Mouse (Mus musculus) liver, embryonic 13.5 days (tissue): ENCODE data around the gene Dok5. TPM values are rescaled to one million over a fixed set of nuclear protein-coding genes. Genes with fewer than 3 reads are reported as not detected.

Experiments used
- ATAC-seq: fragments of 200-750 bp; cut with Nextera tagmentation; 2 replicates; pipeline ENCODE4 v1.8.0; 2017; ENCODE audit warnings: low read depth, mild to moderate bottlenecking, moderate number of reproducible peaks, moderate library complexity
- DNase-seq: peaks from one replicate; pipeline ENCODE4 v3.0.0; 2022
- H3K27ac ChIP-seq: fragments of 300-500 bp; sonication (generic); 2 replicates; pipeline ENCODE4 v1.5.1; 2015; ENCODE audit warnings: moderate library complexity, mild to moderate bottlenecking, inconsistent platforms
- H3K27me3 ChIP-seq: fragments of 300-500 bp; sonication (generic); 2 replicates; pipeline ENCODE4 v1.6.1; 2015; ENCODE audit warnings: mild to moderate bottlenecking, inconsistent platforms
- H3K36me3 ChIP-seq: fragments of 300-500 bp; sonication (generic); 2 replicates; pipeline ENCODE4 v1.6.1; 2015; ENCODE audit warnings: mild to moderate bottlenecking, inconsistent platforms
- H3K4me1 ChIP-seq: fragments of 300-500 bp; sonication (generic); replicated peaks from 2 replicates; pipeline ENCODE4 v1.6.1; 2015; ENCODE audit warnings: inconsistent platforms
- H3K4me2 ChIP-seq: fragments of 300-500 bp; sonication (generic); 2 replicates; pipeline ENCODE4 v1.6.1; 2015; ENCODE audit warnings: inconsistent platforms, mild to moderate bottlenecking, moderate library complexity
- H3K4me3 ChIP-seq: fragments of 300-500 bp; sonication (generic); replicated peaks from 2 replicates; pipeline ENCODE4 v1.5.1; 2015; ENCODE audit warnings: mild to moderate bottlenecking, inconsistent platforms
- H3K9ac ChIP-seq: fragments of 300-500 bp; sonication (generic); 2 replicates; pipeline ENCODE4 v1.6.1; 2015; ENCODE audit warnings: mild to moderate bottlenecking, inconsistent platforms
- H3K9me3 ChIP-seq: fragments of 300-500 bp; sonication (generic); replicated peaks from 2 replicates; pipeline ENCODE4 v1.6.1; 2016; ENCODE audit warnings: inconsistent platforms
- WGBS: fragments of 180-500 bp; shearing (Covaris S2); methylation state at CpG from one replicate; pipeline ENCODE4 v1.1.7; 2015; ENCODE audit not compliant: insufficient replicate concordance; 5-methylcytosine and 5-hydroxymethylcytosine counted together
- polyA plus RNA-seq: library from polyadenylated mRNA; unstranded; fragments of >200 nt; fragmentation: Nextera tagmentation; extraction: Ambion mirVana; gene quantifications from 2 replicates; pipeline ENCODE4 v1.2.1, GENCODE M21; 2015

Dok5 gene
- polyA plus RNA-seq, 1 experiment from 2014 or later: 0.47 TPM

- H3K4me1 ChIP-seq: no peaks in the 10 kb centered on the region
- no peaks in the 10 kb centered on the region for H3K36me3 ChIP-seq
- H3K9me3 ChIP-seq: peaks cover 11% of the 10 kb centered on the region
- H3K9ac ChIP-seq: no peak overlapping the region
- no peak overlapping the region for H3K27ac ChIP-seq
- no peak overlapping the region for H3K4me3 ChIP-seq
- 54% methylated on average over 6 of the region's 6 CpGs for WGBS
- ATAC-seq (no peak), DNase-seq (no peak)
- no peaks in the 10 kb centered on the region for H3K27me3 ChIP-seq
- no peak overlapping the region for H3K4me2 ChIP-seq
Observed at GRCm38 (mm10) chr2:170802984-170803383, 71.4 kb downstream of the Dok5 start.

- Histone ChIP-seq H3K4me3 (no peak overlapping the region), H3K9me3 (0 out of 2 replicates have a peak, but pooled peaks cover 8% of the 10 kb centered on the region), H3K36me3 (no peaks in the 10 kb centered on the region), H3K9ac (no peak overlapping the region), H3K27me3 (no peaks in the 10 kb centered on the region), H3K4me2 (no peak overlapping the region), H3K4me1 (no peaks in the 10 kb centered on the region), H3K27ac (no peak overlapping the region)
- 63% methylated on average over 12 of the region's 12 CpGs for WGBS
- no peak for DNase-seq
- no peak for ATAC-seq
Observed at GRCm38 (mm10) chr2:170807555-170808258, 76.1 kb downstream of the Dok5 start.

DNA sequence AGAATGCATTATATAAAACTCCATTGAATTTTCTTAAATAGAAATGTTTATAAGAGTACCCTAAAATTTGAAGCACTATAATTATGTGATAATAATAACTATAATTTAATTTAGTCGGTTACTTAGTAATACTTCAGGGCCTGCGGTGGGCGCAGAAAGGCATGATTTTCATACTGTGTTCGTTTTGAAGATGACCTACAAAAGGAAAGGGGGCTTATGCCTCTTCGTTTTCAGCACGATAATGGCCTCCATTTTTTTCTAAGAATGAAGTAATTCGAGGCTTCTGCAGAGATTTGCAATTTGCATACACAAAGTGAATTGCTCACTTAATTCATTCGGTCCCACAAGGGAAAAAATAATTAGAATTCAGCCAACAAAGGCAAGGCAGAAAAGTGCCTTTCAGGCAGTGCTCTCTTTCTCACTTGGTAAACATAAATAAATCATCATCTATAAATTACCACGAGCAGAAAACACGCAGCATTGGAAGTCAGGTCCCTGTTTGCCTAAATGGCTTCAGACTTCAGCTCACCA is 76.7 kb downstream of the Dok5 start:
- WGBS: 55% methylated on average over 10 of the region's 10 CpGs
- DNase-seq (no peak), ATAC-seq (no peak)
- Histone ChIP-seq H3K4me1 (no peaks in the 10 kb centered on the region), H3K4me3 (no peak overlapping the region), H3K27me3 (no peaks in the 10 kb centered on the region), H3K27ac (no peak overlapping the region), H3K4me2 (no peak overlapping the region), H3K36me3 (no peaks in the 10 kb centered on the region), H3K9me3 (0 out of 2 replicates have a peak, but pooled peaks cover 9% of the 10 kb centered on the region), H3K9ac (no peak overlapping the region)

DNA sequence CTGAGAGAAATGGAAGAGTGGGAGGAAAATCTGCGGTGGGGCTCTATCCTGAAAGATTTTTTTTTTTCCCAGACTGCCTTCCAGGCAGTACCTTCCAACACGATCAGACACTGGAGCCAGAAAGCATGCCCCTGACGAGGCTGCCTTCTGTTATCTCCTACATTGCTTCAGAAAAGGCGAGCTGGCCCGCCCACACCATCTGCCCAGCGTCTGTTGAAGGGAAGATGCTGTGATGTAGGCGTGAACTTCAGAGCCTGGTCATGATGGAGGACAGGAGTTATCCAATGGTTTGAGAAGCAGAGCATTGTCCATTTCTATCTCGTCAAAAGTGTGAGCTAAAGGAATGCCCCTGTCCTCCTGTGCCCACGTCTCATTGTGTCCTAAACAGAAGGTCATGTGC is 79.7 kb downstream of the Dok5 start:
- no peaks in the 10 kb centered on the region for H3K36me3 ChIP-seq
- H3K27me3 ChIP-seq: no peaks in the 10 kb centered on the region
- no peak overlapping the region for H3K9ac ChIP-seq
- WGBS: 52% methylated on average over 9 of the region's 9 CpGs
- H3K9me3 ChIP-seq: 0 out of 2 replicates have a peak, but pooled peaks cover 9% of the 10 kb centered on the region
- H3K4me3 ChIP-seq: no peak overlapping the region
- no peak for DNase-seq
- H3K4me2 ChIP-seq: no peak overlapping the region
- H3K27ac ChIP-seq: no peak overlapping the region
- no peaks in the 10 kb centered on the region for H3K4me1 ChIP-seq
- no peak for ATAC-seq

DNA sequence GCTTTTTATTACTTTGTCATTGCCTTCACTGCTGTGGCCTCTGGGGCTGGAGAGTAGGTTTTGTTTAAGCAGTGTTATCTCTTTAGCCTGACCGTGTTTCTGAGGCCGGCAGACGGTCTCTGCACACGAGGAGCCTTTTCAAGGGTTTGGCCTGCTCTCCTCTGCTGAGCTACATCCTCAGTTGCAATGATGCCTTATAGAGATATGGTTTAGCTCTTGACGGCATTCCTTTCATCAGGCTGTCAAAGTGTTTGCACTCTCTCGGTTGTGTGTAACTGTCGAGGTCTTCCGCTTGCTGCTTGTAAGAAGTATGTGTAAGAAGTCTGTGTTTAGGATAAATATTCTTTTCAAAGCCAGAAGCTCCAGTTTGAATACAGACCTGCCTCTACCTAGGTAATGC is 84.7 kb downstream of the Dok5 start:
- Histone ChIP-seq H3K4me1 (no peaks in the 10 kb centered on the region), H3K4me3 (no peak overlapping the region), H3K36me3 (no peaks in the 10 kb centered on the region), H3K9ac (no peak overlapping the region), H3K9me3 (peaks cover 19% of the 10 kb centered on the region; the same call in 1 of the 2 replicates), H3K27ac (no peak overlapping the region), H3K4me2 (no peak overlapping the region), H3K27me3 (no peaks in the 10 kb centered on the region)
- ATAC-seq: no peak
- WGBS: 63% methylated on average over 8 of the region's 8 CpGs
- no peak for DNase-seq

DNA sequence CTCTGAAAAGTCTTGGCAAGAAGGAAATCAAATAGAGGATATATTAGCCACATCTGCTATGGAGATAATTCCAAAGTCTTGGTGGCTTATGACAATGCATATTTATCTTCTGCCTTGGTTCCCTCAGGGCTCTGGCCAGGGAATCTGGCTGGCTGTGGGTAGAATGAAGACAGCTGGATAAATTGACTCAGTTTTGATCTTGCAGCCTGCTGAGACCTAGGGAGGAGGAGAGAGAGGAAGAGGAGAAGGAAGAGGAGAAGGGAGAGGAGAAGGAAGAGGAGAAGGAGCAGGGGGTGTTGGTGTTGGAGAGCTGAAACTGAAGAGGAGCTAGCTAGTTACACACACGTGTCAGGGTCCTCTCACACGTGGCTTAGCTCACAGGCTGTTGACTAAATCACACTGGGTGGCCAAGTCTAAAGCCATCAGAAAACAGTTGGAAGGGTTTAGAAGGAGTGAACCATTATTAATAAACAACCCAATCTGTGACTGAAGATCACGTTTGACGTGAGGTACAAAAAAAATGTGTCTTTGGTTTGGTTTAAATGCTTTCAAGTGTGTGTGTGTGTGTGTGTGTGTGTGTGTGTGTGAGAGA is 85.6 kb downstream of the Dok5 start:
- no peaks in the 10 kb centered on the region for H3K4me1 ChIP-seq
- no peaks in the 10 kb centered on the region for H3K36me3 ChIP-seq
- H3K9ac ChIP-seq: no peak overlapping the region
- H3K4me3 ChIP-seq: no peak overlapping the region
- DNase-seq (no peak), ATAC-seq (no peak)
- H3K9me3 ChIP-seq: peaks cover 17% of the 10 kb centered on the region; the same call in 1 of the 2 replicates
- no peak overlapping the region for H3K4me2 ChIP-seq
- WGBS: 65% methylated on average over 4 of the region's 4 CpGs
- H3K27me3 ChIP-seq: no peaks in the 10 kb centered on the region
- H3K27ac ChIP-seq: no peak overlapping the region

- 47% methylated on average over 17 of the region's 17 CpGs for WGBS
- no peak for ATAC-seq
- Histone ChIP-seq H3K9ac (no peak overlapping the region), H3K27ac (no peak overlapping the region), H3K4me3 (no peak overlapping the region), H3K9me3 (0 out of 2 replicates have a peak, but pooled peaks cover 11% of the 10 kb centered on the region), H3K27me3 (no peaks in the 10 kb centered on the region), H3K4me2 (0 out of 2 replicates have a peak overlapping the region, but pooled peaks have one; percentile 8), H3K36me3 (no peaks in the 10 kb centered on the region), H3K4me1 (no peaks in the 10 kb centered on the region)
- no peak for DNase-seq
Observed at GRCm38 (mm10) chr2:170826821-170827441, 95.3 kb downstream of the Dok5 start.

- no peak for DNase-seq
- WGBS: 59% methylated on average over 7 of the region's 7 CpGs
- Histone ChIP-seq H3K4me1 (no peaks in the 10 kb centered on the region), H3K27ac (no peak overlapping the region), H3K4me2 (no peak overlapping the region), H3K27me3 (no peaks in the 10 kb centered on the region), H3K4me3 (no peak overlapping the region), H3K36me3 (no peaks in the 10 kb centered on the region), H3K9ac (no peak overlapping the region), H3K9me3 (0 out of 2 replicates have a peak, but pooled peaks cover 11% of the 10 kb centered on the region)
- ATAC-seq: no peak
Observed at GRCm38 (mm10) chr2:170828757-170829156, 97.2 kb downstream of the Dok5 start.

DNA sequence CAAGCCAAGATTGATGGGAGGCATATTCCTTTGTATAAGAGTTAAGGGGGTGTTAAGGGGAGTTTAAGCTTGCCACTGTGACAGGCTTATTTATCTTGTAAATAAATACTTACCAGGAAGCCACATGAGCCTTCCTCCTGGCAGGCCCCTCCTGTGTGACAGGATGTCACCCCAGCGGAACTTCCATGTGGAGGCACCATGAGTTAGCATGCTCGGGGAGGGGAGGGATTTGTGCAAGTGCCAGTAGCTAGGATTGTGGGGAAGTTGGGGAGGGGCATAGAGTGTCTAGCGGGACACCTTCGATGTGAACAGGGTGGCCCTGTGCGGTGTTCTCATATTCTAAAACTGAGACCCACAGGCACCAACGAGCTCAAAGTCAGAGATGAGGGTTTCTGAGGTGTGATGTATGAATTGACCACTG is 97.6 kb downstream of the Dok5 start:
- Histone ChIP-seq H3K9ac (no peak overlapping the region), H3K36me3 (no peaks in the 10 kb centered on the region), H3K9me3 (0 out of 2 replicates have a peak, but pooled peaks cover 11% of the 10 kb centered on the region), H3K4me3 (no peak overlapping the region), H3K4me2 (no peak overlapping the region), H3K27me3 (no peaks in the 10 kb centered on the region), H3K4me1 (no peaks in the 10 kb centered on the region), H3K27ac (no peak overlapping the region)
- DNase-seq: no peak
- 57% methylated on average over 6 of the region's 6 CpGs for WGBS
- no peak for ATAC-seq

DNA sequence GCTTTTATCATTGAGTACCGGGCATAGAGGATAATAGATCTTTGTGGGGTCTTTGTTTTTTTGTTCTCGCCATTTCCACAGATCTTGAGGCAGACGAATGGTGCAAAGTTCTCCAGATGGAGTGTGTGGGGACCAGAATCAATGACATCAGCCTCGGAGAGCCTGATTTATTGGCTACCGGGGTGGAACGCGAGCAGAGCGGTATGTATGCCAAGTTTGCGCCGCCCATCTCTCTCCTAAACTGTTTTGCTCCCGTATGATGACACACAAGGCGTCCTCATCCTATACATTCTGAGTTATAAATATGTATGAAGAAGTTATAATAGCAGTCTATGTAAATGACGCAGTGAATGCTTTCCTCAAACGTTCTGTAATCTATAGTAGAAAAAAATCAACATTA is 98.4 kb downstream of the Dok5 start:
- H3K27ac ChIP-seq: no peak overlapping the region
- H3K4me1 ChIP-seq: no peaks in the 10 kb centered on the region
- H3K4me3 ChIP-seq: no peak overlapping the region
- 76% methylated on average over 14 of the region's 14 CpGs for WGBS
- H3K9ac ChIP-seq: no peak overlapping the region
- H3K4me2 ChIP-seq: no peak overlapping the region
- H3K9me3 ChIP-seq: 0 out of 2 replicates have a peak, but pooled peaks cover 5% of the 10 kb centered on the region
- H3K36me3 ChIP-seq: no peaks in the 10 kb centered on the region
- no peaks in the 10 kb centered on the region for H3K27me3 ChIP-seq
- no peak for ATAC-seq
- DNase-seq: no peak

- no peak overlapping the region for H3K27ac ChIP-seq
- no peaks in the 10 kb centered on the region for H3K36me3 ChIP-seq
- H3K9ac ChIP-seq: no peak overlapping the region
- 60% methylated on average over 10 of the region's 10 CpGs for WGBS
- no peaks in the 10 kb centered on the region for H3K27me3 ChIP-seq
- ATAC-seq (no peak), DNase-seq (no peak)
- no peak overlapping the region for H3K4me3 ChIP-seq
- peaks cover 4% of the 10 kb centered on the region; the same call in 1 of the 2 replicates for H3K9me3 ChIP-seq
- no peaks in the 10 kb centered on the region for H3K4me1 ChIP-seq
- H3K4me2 ChIP-seq: no peak overlapping the region
Observed at GRCm38 (mm10) chr2:170836862-170837261, 105.3 kb downstream of the Dok5 start.
